Mouse (Mus musculus): ENCODE results near the gene Phlpp1. TPM values are rescaled to one million over a fixed set of nuclear protein-coding genes. Genes with fewer than 3 reads are reported as not detected.

The Phlpp1 gene
- polyA plus RNA-seq, 1 experiment, result 2.6 TPM

DNA sequence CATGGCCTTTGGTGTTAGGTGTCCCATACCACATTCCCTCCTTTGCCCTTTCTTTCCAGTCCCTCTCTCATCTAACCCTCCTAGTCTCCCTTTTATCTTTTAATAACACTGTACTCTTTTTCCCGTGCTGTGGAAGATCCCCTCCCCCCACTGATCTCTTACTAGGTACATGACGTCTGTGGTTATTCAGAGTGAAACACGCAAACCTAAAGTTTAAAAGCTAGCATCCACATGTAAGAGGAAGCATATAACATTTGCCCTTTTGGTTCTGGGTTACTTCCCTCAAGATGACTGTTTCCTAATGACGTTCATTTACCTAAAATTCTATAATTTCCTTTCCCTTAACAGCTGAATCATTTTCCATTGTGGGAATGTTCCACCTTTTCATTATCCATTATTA lies 203.4 kb downstream of the Phlpp1 start:
- Histone ChIP-seq H3K4me1 (ENCODE audit: control insufficient read depth, insufficient read depth, low read length) (no peaks in the 10 kb centered on the region), H3K4me3 (replicated peaks; ENCODE audit: control insufficient read depth, low read depth, low read length) (no peak overlapping the region), H3K27ac (ENCODE audit: control insufficient read depth, insufficient read depth, low read depth, low read length, poor library complexity) (no peak overlapping the region)
- TF ChIP-seq POLR2A (IDR thresholded peaks at IDR 0.05; ENCODE audit: borderline replicate concordance, control insufficient read depth, low read depth, low read length), result no peak
- no peak for TF ChIP-seq CTCF (IDR thresholded peaks at IDR 0.05; ENCODE audit: control insufficient read depth, insufficient read depth, low read length)
- WGBS, result 74% methylated on average over 4 of the region's 4 CpGs

DNA sequence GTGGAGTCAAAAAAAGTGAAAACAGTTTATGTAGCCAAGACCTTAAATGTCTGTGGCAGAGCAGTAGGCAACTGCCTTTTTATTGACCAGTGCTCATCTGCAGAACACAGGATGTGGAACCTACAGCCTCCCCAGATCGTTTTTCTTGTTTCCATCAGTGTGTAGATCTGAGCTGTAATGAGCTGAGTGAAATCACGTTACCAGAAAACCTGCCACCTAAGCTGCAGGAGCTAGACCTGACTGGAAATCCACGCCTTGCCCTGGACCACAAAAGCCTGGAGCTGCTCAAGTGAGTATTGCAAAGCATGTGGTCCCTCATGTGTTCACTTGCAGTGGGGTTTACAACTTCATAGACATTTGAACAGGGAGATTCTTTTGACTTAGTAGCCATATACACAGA lies 204.5 kb downstream of the Phlpp1 start:
- H3K4me3 ChIP-seq (replicated peaks; ENCODE audit: control insufficient read depth, low read depth, low read length), result no peak overlapping the region
- 68% methylated on average over 3 of the region's 3 CpGs for WGBS
- TF ChIP-seq POLR2A (IDR thresholded peaks at IDR 0.05; ENCODE audit: borderline replicate concordance, control insufficient read depth, low read depth, low read length) (no peak), CTCF (IDR thresholded peaks at IDR 0.05; ENCODE audit: control insufficient read depth, insufficient read depth, low read length) (no peak)

DNA sequence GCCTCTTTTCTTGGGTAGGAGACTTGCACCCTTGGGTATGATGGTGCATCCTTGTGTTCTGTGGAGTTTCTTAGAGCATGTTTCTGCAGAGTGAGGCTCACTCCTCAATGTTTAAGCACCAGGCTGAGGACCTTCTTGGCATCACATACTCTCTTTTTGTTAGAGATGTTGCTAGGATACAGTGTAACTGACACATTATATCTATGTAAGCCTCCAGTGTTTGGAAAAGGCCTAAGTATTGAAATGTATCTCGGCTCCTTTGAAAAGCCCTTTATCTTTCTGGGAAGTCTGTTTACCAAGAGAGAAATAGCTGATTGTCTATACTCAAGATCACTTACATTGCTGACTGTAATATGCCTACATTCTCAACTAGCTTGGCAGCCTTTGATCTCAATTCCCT lies 208.9 kb downstream of the Phlpp1 start:
- no peaks in the 10 kb centered on the region for H3K4me1 ChIP-seq (ENCODE audit: control insufficient read depth, insufficient read depth, low read length)
- 80% methylated on average over 1 of the region's 1 CpGs for WGBS
- H3K27ac ChIP-seq (ENCODE audit: control insufficient read depth, insufficient read depth, low read depth, low read length, poor library complexity), result no peak overlapping the region
- H3K4me3 ChIP-seq (replicated peaks; ENCODE audit: control insufficient read depth, low read depth, low read length), result no peak overlapping the region
- TF ChIP-seq POLR2A (IDR thresholded peaks at IDR 0.05; ENCODE audit: borderline replicate concordance, control insufficient read depth, low read depth, low read length), result no peak

More for the DNA sequence above, 204.5 kb downstream of the Phlpp1 start:
- no peak overlapping the region for H3K27ac ChIP-seq (ENCODE audit: control insufficient read depth, insufficient read depth, low read depth, low read length, poor library complexity)
- no peaks in the 10 kb centered on the region for H3K4me1 ChIP-seq (ENCODE audit: control insufficient read depth, insufficient read depth, low read length)

DNA sequence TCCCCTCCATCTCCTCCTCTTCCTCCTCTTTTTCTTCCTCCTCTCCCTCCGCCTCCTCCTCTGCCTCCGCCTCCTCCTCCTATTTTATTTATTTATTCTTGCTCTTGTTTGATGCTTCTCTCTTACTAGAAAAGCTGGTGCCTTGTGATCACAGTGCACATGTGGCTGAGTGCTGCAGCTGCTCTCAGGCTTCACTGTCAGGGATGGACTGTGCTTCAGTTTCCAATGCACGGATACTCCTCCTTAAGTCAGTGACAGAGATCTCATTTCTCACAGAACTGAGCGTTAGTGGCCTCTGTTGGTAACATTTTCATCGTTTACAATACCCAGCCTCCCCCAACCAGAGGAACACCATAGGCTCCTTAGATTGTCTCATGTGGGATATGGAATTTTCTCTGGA lies 215.0 kb downstream of the Phlpp1 start:
- no peak overlapping the region for H3K27ac ChIP-seq (ENCODE audit: control insufficient read depth, insufficient read depth, low read depth, low read length, poor library complexity)
- no peak for TF ChIP-seq CTCF (IDR thresholded peaks at IDR 0.05; ENCODE audit: control insufficient read depth, insufficient read depth, low read length)
- TF ChIP-seq POLR2A (IDR thresholded peaks at IDR 0.05; ENCODE audit: borderline replicate concordance, control insufficient read depth, low read depth, low read length), result no peak
- 81% methylated on average over 5 of the region's 5 CpGs for WGBS
- no peaks in the 10 kb centered on the region for H3K4me1 ChIP-seq (ENCODE audit: control insufficient read depth, insufficient read depth, low read length)
- H3K4me3 ChIP-seq (replicated peaks; ENCODE audit: control insufficient read depth, low read depth, low read length), result no peak overlapping the region

DNA sequence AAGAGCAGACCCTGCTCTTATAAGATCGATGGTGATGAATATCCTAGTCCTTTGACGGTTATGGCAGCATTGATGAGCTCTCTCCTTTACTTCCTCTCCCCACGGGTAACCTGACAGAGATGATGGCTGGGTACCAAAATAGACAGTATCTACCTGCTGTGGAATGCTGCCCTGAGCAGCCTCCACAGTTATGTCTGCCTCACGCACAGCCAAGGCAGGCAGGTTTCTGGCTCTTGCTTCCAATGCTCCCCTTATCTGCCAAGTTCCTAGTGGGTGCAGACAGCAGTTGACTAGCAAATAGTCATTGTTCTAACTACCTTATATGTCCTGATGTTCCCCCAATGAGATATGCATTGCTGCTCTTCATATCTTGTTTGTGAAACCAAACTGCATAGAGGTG lies 215.7 kb downstream of the Phlpp1 start:
- Histone ChIP-seq H3K4me1 (ENCODE audit: control insufficient read depth, insufficient read depth, low read length) (no peaks in the 10 kb centered on the region), H3K27ac (ENCODE audit: control insufficient read depth, insufficient read depth, low read depth, low read length, poor library complexity) (no peak overlapping the region), H3K4me3 (replicated peaks; ENCODE audit: control insufficient read depth, low read depth, low read length) (no peak overlapping the region)
- 80% methylated on average over 4 of the region's 4 CpGs for WGBS
- TF ChIP-seq CTCF (IDR thresholded peaks at IDR 0.05; ENCODE audit: control insufficient read depth, insufficient read depth, low read length), result no peak
- TF ChIP-seq POLR2A (IDR thresholded peaks at IDR 0.05; ENCODE audit: borderline replicate concordance, control insufficient read depth, low read depth, low read length), result no peak

DNA sequence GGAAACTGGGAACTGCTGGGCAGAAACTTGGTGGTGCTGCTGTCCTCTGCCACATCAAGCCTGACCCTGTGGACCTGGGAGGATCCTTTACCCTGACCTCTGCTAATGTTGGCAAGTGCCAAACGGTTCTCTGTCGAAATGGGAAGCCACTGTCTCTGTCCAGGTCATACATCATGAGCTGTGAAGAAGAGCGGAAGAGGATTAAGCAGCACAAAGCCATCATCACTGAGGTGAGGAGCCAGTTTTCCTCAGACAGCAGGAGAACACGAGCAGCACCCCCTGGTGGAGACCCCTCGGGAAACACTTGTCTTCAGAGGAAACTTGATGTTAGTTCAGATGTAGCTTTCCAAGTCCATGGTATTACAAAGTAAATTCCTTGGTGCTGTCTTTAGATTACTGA lies 218.1 kb downstream of the Phlpp1 start:
- WGBS, result 5% methylated on average over 5 of the region's 5 CpGs
- TF ChIP-seq CTCF (IDR thresholded peaks at IDR 0.05; ENCODE audit: control insufficient read depth, insufficient read depth, low read length) (peak; percentile 65), POLR2A (IDR thresholded peaks at IDR 0.05; ENCODE audit: borderline replicate concordance, control insufficient read depth, low read depth, low read length) (no peak)
- Histone ChIP-seq H3K27ac (ENCODE audit: control insufficient read depth, insufficient read depth, low read depth, low read length, poor library complexity) (no peak overlapping the region), H3K4me1 (ENCODE audit: control insufficient read depth, insufficient read depth, low read length) (no peaks in the 10 kb centered on the region), H3K4me3 (replicated peaks; ENCODE audit: control insufficient read depth, low read depth, low read length) (no peak overlapping the region)

DNA sequence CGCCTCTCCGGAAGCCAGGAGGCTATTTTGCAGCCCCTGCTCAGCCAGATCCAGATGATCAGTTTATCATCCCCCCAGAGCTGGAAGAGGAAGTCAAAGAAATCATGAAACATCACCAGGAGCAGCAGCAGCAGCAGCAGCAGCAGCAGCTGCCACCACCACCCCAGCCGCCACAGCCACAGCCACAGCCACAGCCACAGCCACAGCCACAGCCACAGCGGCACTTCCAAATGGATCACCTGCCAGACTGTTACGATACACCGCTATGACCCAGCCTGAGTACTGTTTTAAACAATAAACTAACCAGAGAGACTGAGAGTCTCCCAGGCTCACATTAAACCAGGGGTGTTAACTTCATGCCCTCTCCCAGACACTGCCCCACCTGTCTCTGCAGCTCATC lies 221.5 kb downstream of the Phlpp1 start:
- 71% methylated on average over 6 of the region's 6 CpGs for WGBS
- no peak overlapping the region for H3K27ac ChIP-seq (ENCODE audit: control insufficient read depth, insufficient read depth, low read depth, low read length, poor library complexity)
- H3K4me3 ChIP-seq (replicated peaks; ENCODE audit: control insufficient read depth, low read depth, low read length), result no peak overlapping the region
- H3K4me1 ChIP-seq (ENCODE audit: control insufficient read depth, insufficient read depth, low read length), result no peaks in the 10 kb centered on the region
- no peak for TF ChIP-seq POLR2A (IDR thresholded peaks at IDR 0.05; ENCODE audit: borderline replicate concordance, control insufficient read depth, low read depth, low read length)
- TF ChIP-seq CTCF (IDR thresholded peaks at IDR 0.05; ENCODE audit: control insufficient read depth, insufficient read depth, low read length), result no peak

DNA sequence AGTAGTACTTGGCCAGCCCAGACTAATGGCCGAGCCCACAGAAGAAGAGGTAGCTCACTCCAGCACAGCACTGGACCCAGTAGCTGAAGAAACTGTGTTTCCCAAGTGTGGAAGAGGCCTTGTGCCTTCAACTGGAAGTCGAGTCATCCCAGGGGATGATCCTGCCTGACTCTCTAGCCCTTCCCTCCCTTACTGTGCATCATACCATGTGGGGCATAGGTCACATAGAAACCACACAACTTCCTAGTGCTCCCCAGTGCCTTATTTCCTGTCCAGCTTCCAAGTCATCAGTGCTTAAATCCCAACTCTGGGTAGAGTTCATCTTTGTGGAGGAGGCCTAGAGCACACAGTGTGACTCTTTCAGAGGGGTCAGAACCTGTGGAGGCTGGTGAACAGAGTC lies 223.1 kb downstream of the Phlpp1 start:
- 70% methylated on average over 2 of the region's 2 CpGs for WGBS
- Histone ChIP-seq H3K4me1 (ENCODE audit: control insufficient read depth, insufficient read depth, low read length) (no peaks in the 10 kb centered on the region), H3K4me3 (replicated peaks; ENCODE audit: control insufficient read depth, low read depth, low read length) (no peak overlapping the region), H3K27ac (ENCODE audit: control insufficient read depth, insufficient read depth, low read depth, low read length, poor library complexity) (no peak overlapping the region)
- TF ChIP-seq CTCF (IDR thresholded peaks at IDR 0.05; ENCODE audit: control insufficient read depth, insufficient read depth, low read length) (no peak), POLR2A (IDR thresholded peaks at IDR 0.05; ENCODE audit: borderline replicate concordance, control insufficient read depth, low read depth, low read length) (no peak)

DNA sequence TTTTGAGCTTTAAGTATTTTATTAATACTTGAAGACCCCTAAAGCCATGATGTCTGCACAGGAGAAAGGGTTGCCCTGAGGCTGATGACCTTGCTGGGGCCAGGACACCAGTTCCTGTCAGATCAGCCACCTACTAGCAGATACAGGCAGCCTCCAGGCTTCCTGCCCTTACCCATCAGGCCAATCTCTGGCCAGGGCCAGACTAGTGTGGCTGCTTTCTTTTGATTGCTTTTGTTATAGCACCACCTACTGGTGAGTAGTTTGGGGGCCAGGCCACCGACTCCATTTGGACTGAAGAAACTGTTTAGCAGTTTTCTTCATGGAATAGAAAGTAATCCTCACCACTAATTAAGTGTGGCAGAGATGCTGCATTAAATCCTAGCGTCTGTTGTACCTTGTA lies 223.9 kb downstream of the Phlpp1 start:
- TF ChIP-seq POLR2A (IDR thresholded peaks at IDR 0.05; ENCODE audit: borderline replicate concordance, control insufficient read depth, low read depth, low read length) (no peak), CTCF (IDR thresholded peaks at IDR 0.05; ENCODE audit: control insufficient read depth, insufficient read depth, low read length) (peak; percentile 54; the same call in 1 of the 2 replicates)
- no peak overlapping the region for H3K4me3 ChIP-seq (replicated peaks; ENCODE audit: control insufficient read depth, low read depth, low read length)
- WGBS, result 6% methylated on average over 2 of the region's 2 CpGs
- no peaks in the 10 kb centered on the region for H3K4me1 ChIP-seq (ENCODE audit: control insufficient read depth, insufficient read depth, low read length)
- no peak overlapping the region for H3K27ac ChIP-seq (ENCODE audit: control insufficient read depth, insufficient read depth, low read depth, low read length, poor library complexity)
